Mouse (Mus musculus): ENCODE measurements around the gene Cpne5. TPM values are rescaled to one million over a fixed set of nuclear protein-coding genes. Genes with fewer than 3 reads are reported as not detected.

Gene Cpne5
- polyA plus RNA-seq, 1 experiment: not detected

DNA sequence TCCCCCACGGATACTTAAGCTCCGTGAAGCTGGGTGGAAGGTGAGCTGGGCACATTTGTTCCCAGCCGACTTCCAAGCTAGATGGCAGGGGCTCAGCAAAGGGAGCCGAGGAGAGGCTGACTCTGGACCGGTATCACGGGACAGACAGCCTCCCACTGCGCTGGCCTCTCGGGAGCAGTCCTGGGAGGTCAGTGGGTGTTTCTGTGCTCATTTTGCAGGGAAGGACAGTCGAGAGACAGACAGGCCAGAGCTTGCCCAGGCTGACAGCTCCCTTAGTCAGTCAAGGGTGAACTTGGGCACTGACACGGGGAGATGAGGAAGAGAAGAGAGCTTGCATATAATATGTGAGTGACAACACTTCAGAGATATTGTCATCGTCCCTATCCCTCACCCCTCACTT lies 54.8 kb downstream of the Cpne5 start:
- WGBS: 57% methylated on average over 11 of the region's 11 CpGs
- no peak overlapping the region for H3K4me3 ChIP-seq (ENCODE audit: insufficient read depth, low read depth, low read length)
- no peak for TF ChIP-seq CTCF (IDR thresholded peaks at IDR 0.05; ENCODE audit: insufficient read depth, low read depth, low read length)
- no peak for TF ChIP-seq POLR2A (IDR thresholded peaks at IDR 0.05; ENCODE audit: insufficient read depth, low read depth, low read length)

DNA sequence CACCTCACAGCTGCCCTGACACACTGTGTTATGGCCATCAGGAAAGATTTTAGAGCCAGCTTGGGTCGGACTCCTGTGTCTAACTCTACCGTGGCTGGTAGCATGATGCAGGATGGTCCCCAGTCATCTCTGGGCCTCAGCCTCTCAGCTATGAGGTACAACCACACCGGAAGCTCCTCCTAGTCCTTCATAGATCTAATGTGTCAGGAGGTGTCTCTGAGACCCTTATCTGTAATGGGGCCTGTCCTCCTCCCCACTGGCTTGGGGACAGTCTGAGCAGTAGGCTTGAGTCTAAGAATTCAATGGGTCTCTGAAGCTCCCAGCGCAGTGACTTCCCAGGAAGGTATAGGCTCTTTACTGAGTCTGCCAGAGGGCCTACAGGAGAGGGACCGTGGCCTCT lies 56.2 kb downstream of the Cpne5 start:
- WGBS: 93% methylated on average over 5 of the region's 5 CpGs
- TF ChIP-seq CTCF (IDR thresholded peaks at IDR 0.05; ENCODE audit: insufficient read depth, low read depth, low read length): no peak
- no peak for TF ChIP-seq POLR2A (IDR thresholded peaks at IDR 0.05; ENCODE audit: insufficient read depth, low read depth, low read length)
- no peak overlapping the region for H3K27ac ChIP-seq (ENCODE audit: insufficient read depth, low read depth, low read length)

More for the DNA sequence above, 54.8 kb downstream of the Cpne5 start:
- peaks cover 49% of the 10 kb centered on the region for H3K4me1 ChIP-seq (ENCODE audit: control insufficient read depth, insufficient read depth, low read length)
- no peak overlapping the region for H3K27ac ChIP-seq (ENCODE audit: insufficient read depth, low read depth, low read length)

DNA sequence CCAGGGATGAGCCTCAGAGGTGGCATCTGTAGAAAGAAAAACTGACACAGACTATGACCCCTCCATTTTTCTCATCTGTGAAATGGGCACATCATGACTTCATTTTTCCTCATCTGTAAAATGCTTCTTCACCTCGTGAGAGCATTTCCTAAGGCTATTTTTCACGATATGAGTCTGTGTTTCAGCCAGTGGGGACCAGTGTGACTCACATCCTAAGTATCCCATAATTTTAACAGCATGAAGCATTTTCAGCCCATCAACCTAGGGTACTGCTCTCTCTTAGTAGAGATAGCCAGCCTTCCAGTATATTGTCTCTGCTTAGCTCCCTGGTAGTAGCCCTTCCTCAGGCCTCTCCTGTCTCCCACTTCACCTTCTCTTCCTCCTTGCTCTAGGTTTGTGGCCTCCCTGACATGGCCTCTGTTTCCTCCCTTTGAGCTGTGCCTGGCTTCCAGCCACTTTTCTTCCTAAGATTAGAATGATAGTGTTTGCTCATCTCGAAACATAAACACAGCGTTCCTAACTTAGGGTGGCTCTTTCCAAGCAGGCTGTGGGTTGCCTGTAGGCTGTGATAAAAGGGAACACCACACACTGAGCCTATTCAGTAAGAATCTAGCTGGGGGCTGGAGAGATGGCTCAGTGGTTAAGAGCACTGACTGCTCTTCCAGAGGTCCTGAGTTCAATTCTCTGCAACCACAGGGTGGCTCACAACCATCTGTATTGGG lies 57.4 kb downstream of the Cpne5 start:
- 34% methylated on average over 4 of the region's 4 CpGs for WGBS
- peak overlapping the region; percentile 42 for H3K27ac ChIP-seq (ENCODE audit: insufficient read depth, low read depth, low read length)
- peaks cover 50% of the 10 kb centered on the region for H3K4me1 ChIP-seq (ENCODE audit: control insufficient read depth, insufficient read depth, low read length)
- no peak overlapping the region for H3K4me3 ChIP-seq (ENCODE audit: insufficient read depth, low read depth, low read length)
- TF ChIP-seq CTCF (IDR thresholded peaks at IDR 0.05; ENCODE audit: insufficient read depth, low read depth, low read length) (no peak), POLR2A (IDR thresholded peaks at IDR 0.05; ENCODE audit: insufficient read depth, low read depth, low read length) (no peak)

More for the DNA sequence above, 56.2 kb downstream of the Cpne5 start:
- Histone ChIP-seq H3K4me1 (ENCODE audit: control insufficient read depth, insufficient read depth, low read length) (peaks cover 45% of the 10 kb centered on the region), H3K4me3 (ENCODE audit: insufficient read depth, low read depth, low read length) (no peak overlapping the region)

DNA sequence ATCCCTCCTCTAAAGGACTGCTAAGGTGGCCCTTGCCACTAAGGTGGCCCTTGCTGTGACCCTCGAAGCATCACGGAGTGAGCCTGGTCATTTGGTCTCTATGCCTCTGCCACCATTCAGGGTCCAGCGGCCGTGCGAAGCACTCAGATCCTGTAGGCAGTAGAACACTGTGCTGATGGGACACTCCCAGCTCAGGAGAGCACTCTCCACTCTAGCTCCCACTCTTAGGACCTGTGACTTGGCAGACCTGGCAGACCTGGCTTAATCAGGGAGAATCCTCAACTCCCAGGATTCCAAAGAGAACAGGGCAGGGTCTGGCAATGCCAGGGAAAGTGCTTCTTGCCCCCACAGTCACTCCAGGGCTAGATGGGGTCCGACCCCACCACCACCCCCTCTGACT lies 58.0 kb downstream of the Cpne5 start:
- Histone ChIP-seq H3K4me3 (ENCODE audit: insufficient read depth, low read depth, low read length) (no peak overlapping the region), H3K4me1 (ENCODE audit: control insufficient read depth, insufficient read depth, low read length) (peaks cover 50% of the 10 kb centered on the region), H3K27ac (ENCODE audit: insufficient read depth, low read depth, low read length) (no peak overlapping the region)
- TF ChIP-seq POLR2A (IDR thresholded peaks at IDR 0.05; ENCODE audit: insufficient read depth, low read depth, low read length) (no peak), CTCF (IDR thresholded peaks at IDR 0.05; ENCODE audit: insufficient read depth, low read depth, low read length) (no peak)
- 88% methylated on average over 6 of the region's 6 CpGs for WGBS

DNA sequence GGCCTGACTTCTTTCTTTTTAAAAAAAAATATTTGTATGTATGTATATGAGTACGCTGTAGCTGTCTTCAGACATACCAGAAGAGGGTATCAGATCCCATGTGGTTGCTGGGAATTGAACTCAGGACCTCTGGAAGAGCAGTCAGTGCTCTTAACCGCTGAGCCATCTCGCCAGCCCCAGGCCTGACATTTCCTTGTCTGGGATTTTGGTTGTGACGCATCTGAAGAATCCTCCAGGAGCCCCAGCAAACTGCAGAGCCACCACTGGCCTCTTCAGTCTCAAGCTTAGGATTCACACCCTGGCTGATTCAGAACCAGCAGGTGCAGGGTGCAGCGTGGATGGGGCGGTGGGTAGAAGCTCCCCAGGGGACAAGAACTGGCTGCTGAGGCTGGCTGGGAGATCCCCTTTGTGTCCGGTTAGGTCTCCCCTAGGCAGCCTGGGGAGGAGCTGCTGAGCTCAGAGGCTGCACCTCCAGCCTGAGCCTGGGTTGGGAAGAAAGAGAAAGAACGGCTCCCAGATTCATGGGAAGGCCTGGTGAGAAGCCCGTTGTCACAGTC lies 59.4 kb downstream of the Cpne5 start:
- WGBS: 78% methylated on average over 9 of the region's 9 CpGs
- TF ChIP-seq POLR2A (IDR thresholded peaks at IDR 0.05; ENCODE audit: insufficient read depth, low read depth, low read length): no peak
- no peak for TF ChIP-seq CTCF (IDR thresholded peaks at IDR 0.05; ENCODE audit: insufficient read depth, low read depth, low read length)
- Histone ChIP-seq H3K4me1 (ENCODE audit: control insufficient read depth, insufficient read depth, low read length) (peaks cover 50% of the 10 kb centered on the region), H3K4me3 (ENCODE audit: insufficient read depth, low read depth, low read length) (no peak overlapping the region), H3K27ac (ENCODE audit: insufficient read depth, low read depth, low read length) (no peak overlapping the region)

DNA sequence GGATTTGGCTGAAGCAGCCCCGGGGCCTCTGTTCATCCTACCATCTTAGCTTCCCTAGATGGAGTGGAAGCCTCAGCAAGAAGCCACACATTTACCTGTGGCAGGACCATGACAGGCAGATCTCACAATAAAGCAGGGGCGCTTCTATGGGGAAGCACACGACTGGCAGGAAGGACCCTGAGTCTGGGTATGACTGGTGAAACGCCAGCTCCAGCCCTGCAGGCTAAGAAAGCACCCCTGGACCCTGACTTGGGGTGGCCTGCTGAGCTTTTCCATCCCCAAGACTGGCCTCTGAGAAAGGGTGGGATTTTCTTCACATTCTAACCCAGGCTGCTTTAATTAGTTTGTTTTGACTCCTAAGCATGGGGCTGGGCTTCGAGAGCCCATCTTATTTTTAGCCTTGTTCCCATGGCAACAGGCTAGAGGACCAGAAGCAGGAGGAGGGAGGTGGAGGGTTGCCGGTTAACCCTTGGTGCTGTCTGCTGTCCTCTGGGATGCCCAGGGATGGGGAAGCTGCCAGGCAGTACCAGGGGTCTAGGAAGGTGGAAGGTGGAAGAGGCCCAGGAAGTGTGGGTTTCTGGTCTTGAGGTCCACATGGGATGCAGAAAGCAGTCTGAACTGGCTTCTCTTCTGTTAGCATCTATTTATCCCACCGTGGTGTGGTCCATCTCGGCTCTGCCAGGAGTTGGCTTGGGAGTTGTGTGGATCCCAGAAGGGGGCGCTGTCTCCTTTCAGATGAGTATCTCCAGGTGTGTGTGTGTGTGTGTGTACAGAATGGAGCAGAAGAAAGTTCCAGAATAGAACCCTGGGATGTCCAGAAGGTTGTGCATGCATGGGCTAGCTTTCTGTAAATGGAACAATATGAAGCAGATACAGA lies 61.3 kb downstream of the Cpne5 start:
- 18% methylated on average over 9 of the region's 9 CpGs for WGBS
- peak; percentile 63 for TF ChIP-seq CTCF (IDR thresholded peaks at IDR 0.05; ENCODE audit: insufficient read depth, low read depth, low read length)
- TF ChIP-seq POLR2A (IDR thresholded peaks at IDR 0.05; ENCODE audit: insufficient read depth, low read depth, low read length): no peak
- peak overlapping the region; percentile 2; the same call in 1 of the 2 replicates for H3K4me3 ChIP-seq (ENCODE audit: insufficient read depth, low read depth, low read length)
- H3K27ac ChIP-seq (ENCODE audit: insufficient read depth, low read depth, low read length): peak overlapping the region; percentile 85
- peaks cover 32% of the 10 kb centered on the region for H3K4me1 ChIP-seq (ENCODE audit: control insufficient read depth, insufficient read depth, low read length)

DNA sequence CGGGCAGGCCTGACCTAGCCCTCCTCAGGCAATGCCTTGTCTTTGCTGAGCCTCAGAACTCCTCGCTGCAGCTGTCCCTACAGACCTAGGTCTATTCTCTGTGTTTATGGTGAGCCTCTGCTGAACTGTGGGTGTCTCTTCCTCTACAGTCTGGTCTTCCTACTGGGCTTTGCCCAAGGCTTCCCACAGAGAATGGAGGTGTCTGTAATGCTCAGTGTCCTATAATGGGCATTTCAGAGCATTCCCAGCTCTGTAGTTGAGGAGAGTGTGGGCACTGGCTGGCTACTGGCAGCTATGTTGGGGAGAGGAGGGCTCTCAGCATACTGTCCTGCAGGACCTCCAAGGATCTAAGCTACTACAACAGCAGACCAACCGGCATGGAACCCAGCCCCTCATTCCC lies 62.3 kb downstream of the Cpne5 start:
- Histone ChIP-seq H3K4me3 (ENCODE audit: insufficient read depth, low read depth, low read length) (no peak overlapping the region), H3K27ac (ENCODE audit: insufficient read depth, low read depth, low read length) (peak overlapping the region; percentile 61), H3K4me1 (ENCODE audit: control insufficient read depth, insufficient read depth, low read length) (peaks cover 32% of the 10 kb centered on the region)
- TF ChIP-seq CTCF (IDR thresholded peaks at IDR 0.05; ENCODE audit: insufficient read depth, low read depth, low read length): no peak
- 57% methylated on average over 3 of the region's 3 CpGs for WGBS

DNA sequence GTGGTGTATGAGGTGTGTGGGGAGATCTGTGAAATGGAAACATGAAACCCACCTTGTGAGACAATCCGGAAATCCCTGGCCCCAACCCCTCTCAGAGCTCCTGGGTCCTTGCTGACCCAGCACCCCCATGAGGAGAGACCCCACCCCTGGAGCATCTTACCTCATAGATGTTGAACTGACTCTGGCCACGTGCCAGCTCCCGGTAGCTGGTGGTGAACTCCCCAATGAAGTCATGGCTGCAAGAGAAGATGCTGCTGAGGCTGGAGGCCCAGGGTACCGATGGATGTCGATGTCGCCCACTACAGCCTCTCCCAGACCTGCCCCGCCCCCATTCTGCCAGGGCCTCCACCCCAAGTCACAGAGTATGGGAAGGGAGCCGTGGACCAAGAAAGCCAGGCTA lies 64.8 kb downstream of the Cpne5 start:
- Histone ChIP-seq H3K4me1 (ENCODE audit: control insufficient read depth, insufficient read depth, low read length) (peaks cover 22% of the 10 kb centered on the region), H3K27ac (ENCODE audit: insufficient read depth, low read depth, low read length) (no peak overlapping the region), H3K4me3 (ENCODE audit: insufficient read depth, low read depth, low read length) (no peak overlapping the region)
- TF ChIP-seq CTCF (IDR thresholded peaks at IDR 0.05; ENCODE audit: insufficient read depth, low read depth, low read length): no peak
- TF ChIP-seq POLR2A (IDR thresholded peaks at IDR 0.05; ENCODE audit: insufficient read depth, low read depth, low read length): no peak
- WGBS: 79% methylated on average over 8 of the region's 8 CpGs

DNA sequence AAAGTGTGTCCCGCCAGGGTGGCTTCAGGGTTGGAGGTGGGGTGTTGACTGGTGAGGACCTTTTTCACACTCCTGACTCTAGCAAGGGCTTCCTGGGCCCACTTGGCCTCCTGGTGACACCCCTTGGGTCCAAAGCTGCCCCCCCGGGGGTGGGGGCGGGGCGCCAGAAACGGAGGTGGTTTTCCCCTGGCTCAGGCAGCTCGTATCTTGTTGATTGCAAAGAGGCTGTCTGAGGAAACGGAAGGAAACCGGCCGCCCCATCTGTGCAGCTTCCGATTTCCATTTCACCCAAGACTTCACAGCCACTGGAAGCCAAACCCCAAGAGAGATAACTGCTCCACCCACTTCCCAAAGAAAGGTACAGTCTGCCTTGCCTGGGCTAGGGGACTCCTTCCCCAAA lies 65.9 kb downstream of the Cpne5 start:
- no peak overlapping the region for H3K4me3 ChIP-seq (ENCODE audit: insufficient read depth, low read depth, low read length)
- 50% methylated on average over 10 of the region's 10 CpGs for WGBS
- peaks cover 18% of the 10 kb centered on the region for H3K4me1 ChIP-seq (ENCODE audit: control insufficient read depth, insufficient read depth, low read length)
- no peak overlapping the region for H3K27ac ChIP-seq (ENCODE audit: insufficient read depth, low read depth, low read length)
- TF ChIP-seq CTCF (IDR thresholded peaks at IDR 0.05; ENCODE audit: insufficient read depth, low read depth, low read length) (no peak), POLR2A (IDR thresholded peaks at IDR 0.05; ENCODE audit: insufficient read depth, low read depth, low read length) (no peak)

Measured in olfactory bulb, adult 2 months (tissue).